Mouse (Mus musculus) skeletal muscle tissue, adult 2 months (tissue): ENCODE results near the gene Rassf3.

Experiments used
- DNase-seq: peaks from one replicate; pipeline ENCODE4 v3.0.0-alpha.2; 2012; ENCODE audit warnings: low read depth, low spot score

The Rassf3 gene

DNA sequence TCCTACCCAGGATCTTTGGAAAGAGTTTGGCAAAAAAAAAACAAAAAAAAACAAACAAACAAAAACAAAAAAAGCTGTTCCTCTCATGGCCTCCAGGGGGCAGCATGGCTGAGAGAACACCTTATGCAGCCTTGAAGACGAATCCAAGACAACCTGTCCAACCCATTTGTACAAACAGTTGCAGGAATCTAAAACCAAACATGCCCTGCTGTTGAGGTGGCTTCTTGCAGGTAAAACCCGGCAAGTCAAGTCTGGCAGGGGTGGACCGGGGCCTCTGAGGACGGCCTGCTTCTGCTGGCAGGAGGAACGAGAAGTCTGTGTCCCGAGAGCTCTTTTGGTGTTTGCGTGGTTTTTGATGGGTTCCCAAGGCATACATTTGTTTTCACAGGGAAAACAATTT lies 66.4 kb downstream of the Rassf3 start:
- DNase-seq = peak; percentile 53

DNA sequence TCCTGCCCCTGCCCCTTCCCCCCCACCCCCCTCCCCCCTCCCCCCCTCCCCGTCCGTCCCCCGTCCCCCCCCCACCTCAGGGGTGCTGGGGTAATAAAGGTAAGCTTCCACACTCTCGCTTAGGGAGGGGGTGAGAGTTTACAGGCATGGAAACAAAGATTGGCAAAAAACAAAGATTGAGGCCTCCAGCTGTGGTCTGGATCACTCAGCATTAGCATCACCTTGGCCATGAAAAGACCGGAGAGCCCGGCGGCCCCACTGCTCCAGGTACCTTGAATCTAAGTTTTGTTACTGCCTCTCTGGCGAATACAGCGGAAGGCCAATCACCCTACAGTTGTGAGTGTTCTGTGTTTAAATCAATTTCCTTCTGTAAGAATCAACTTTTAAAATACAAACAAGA lies 72.2 kb downstream of the Rassf3 start:
- DNase-seq = no peak

DNA sequence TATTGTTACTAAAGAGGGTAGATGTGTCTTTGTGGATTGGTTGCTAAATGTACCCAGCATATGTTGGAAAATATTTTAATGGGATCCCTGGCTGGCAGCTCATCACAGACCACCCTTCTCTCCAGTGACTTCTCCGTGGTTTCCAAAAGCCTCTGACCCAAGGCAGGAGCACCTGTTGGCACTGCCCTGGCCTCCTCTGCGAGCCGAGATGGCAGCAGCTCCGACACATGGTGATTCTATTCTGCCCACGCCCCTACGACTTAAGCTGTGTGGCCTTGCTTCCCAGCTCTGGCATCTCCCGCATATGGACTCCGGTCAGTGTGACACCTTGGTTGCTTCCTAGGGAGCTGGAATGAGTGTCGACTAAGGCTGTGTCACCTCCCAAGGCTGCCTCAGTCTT lies 73.0 kb downstream of the Rassf3 start:
- no peak for DNase-seq

DNA sequence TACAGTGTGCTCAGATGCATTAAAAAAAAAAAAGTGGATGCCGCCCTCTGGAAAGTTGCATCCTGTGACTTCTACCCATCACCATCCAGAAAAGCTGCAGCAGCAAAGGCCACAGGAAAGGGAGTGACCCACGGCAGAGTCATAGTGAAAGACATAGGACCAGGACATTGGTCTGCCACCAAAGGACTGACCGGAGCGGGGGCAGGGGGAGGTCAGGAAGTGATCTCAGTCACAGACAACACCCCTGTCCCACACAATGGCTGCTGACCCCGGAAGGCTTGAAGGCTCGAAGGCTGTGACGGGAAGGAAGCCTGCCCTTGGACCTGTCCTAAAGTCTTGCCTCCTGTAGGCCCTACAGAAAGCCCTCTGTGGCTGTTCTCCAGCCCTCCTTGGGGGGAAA lies 75.1 kb downstream of the Rassf3 start:
- DNase-seq = no peak

DNA sequence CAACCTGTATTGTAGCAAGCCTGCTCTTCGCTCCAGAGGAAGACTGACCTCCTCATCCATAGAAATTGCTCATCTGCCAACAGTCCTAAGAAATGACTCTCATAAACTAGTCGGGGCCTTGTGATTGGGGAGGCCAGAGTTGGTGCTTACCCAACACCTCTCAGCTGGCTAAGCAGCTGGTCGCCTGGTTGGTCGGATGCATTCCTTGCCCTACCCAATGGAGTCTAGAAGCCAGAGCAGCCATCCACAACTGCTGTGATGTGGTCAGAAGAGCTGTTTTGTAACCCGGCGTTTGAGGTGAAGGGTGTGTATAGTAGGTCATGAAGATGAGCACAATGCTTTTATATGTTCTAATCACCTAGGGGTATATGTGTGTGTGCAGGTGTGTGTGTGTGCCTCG lies 77.5 kb downstream of the Rassf3 start:
- DNase-seq = no peak

DNA sequence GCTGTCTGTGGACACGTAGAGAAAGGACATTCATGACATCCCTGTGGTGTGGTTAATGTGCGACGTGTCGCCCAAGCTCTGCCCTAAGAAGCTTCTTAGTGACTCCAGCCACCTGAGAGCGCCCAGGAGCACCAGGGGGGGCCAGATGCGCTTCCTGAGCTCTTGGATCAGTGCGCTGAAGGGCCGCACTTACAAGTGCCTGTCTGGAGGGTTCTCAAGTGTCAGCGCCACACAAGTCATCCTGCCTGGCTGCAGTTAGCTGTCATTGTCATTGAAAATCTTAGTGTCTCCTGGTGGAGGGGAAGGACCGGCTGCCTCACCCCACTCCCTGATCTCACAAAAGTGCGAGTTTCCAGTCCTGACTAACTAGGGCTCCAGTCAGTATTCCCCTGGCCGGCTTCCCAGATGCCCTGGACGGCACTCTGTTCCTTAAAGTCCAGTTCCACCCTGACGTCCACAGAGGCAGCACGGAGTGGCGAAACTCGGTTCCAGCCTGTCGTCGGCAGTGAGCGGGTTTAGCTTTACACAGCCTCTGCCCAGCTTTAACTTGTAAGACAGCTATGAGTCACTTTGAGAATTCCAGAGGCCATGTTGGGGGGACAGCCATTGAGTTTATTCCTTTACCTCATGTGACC lies 80.5 kb downstream of the Rassf3 start:
- no peak for DNase-seq

DNA sequence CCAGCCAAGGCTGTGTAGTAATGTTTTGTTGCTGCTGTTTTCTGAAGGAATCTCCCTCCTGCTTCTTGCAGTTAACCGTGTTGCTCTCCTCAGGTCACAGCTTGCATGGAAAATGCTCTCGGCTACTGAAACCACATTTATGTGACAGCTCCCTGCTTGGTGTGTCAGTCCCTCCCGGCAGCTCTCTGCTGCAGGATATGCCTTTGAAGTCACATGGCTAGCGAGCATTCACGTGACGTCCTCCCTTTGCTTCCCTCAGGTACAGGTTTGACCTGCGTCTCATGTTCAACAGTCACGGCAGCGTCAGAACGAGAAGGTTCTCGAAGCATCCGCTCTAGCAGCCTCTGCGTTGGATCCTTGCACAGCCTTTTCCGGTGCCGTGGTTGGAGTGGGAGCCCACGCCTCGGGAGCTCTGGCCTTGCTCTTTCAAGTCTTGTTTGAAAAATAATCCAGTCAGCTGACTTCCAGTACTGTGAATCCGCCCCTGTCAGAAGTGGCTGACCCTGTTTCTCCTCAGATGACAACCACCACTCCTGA lies 81.3 kb downstream of the Rassf3 start:
- DNase-seq = no peak

DNA sequence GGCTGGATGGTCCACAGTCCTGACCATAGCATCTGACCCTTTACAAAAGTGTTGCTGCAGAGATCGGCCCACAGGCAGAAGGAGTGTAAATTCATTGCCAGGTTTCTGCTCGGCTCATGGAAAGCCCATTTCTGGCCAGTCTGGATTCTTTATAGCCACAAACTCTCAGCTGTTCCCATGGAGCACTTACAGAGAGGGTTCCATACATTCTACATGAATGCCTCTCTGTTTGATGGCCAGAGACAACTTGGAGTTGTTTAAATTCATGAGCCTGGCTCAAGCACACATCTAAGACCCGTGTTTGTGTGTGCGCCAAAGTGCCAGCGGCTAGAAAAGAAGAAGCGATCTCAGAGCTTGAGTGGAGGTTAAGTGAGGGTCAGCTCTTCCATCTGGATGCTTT lies 81.9 kb downstream of the Rassf3 start:
- DNase-seq = no peak

DNA sequence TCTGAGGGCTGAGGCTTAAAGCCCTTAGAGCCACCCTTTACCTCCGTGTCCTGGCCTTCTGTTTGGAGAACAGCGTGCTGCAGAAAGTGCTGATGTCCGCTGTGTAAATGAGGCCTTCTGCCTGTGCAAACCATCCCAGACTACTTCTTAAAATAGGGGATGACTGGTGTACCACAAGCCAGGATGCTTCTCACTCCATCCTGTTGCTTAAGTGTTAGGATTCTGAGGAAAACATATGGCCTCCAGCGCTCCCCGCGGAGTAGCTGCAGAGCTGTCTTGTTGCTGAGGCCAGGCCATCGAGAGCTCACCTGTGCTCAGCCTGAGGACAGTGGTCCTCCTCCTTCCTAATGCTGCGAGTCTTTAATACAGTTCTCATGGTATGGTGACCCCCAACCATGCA lies 84.2 kb downstream of the Rassf3 start:
- no peak for DNase-seq

DNA sequence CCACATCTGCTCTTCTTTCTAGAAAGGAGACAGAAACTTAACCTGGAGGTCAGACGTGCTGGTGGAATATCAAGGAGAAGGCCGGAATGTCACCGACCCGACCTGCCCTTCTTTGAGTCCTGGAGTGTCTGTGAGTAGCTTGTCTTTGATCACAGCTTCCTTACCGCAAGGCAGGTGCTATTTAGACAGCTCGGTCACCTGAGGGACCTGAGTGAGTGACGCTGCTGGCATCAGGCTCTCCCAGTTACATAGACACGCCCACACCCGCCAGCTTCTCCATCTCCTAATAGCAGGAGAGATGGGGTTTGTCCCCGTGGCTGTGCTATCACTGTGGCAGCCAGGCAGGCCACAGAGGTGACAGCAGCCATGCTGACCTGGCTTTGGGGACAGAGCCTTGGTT lies 85.5 kb downstream of the Rassf3 start:
- DNase-seq = no peak

DNA sequence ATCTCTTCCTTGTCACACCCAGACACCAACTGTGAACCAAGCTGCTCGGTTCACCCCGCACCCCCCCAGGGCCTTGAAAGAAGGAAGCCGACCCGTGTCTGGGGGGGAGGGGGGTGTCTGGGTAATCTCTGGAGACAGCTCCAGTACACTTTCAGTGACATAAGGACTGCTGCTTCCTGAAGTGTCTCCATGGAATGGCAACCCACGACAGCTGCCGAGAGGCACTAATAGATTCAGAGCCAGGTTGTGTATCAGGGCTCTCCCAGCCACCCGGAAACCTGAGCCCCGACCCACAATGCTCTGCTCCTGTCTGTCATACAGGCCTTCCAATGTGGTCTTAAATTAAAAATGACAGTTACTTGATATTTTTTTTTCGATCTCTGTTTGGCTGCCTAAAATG lies 89.8 kb downstream of the Rassf3 start:
- peak; percentile 67 for DNase-seq

DNA sequence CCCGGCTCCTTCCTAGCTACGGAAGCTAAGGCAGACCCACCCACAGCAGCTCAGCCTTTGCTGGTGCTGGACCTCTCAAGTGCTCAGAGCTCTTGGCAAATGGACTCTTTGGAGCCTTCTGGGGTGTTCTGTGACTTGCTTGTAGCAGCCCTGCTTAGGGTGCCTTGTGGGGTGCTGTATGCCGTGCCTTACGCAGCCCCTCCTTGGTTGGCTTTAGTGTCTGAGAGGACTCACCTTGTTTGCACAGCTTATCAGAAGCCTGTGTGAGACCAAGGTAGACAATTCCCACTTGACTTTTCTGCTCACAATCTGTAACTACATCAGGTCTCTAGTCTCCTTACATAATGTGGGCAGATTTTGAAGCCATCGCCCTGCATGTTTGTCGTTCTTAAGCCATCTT lies 90.5 kb downstream of the Rassf3 start:
- no peak for DNase-seq

DNA sequence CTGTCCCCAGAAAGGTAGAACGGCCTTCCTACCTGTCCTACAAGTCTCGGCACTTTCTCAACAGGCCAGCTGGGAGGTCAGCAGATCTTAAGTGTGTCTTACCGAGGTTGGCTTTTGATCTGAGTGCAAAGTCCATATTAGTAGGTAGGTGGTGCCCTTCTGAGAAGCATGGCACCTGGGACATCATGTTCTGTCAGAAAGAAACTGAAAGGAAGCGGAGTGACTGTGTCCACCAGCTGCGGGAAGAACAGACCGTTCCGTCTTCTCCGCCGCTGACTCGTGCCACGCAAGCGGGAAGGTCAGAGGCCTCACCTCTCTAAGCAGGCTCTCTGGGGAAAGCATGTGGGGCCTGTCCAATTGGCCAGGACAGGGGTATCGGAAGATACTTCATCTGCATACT lies 91.4 kb downstream of the Rassf3 start:
- DNase-seq = no peak

DNA sequence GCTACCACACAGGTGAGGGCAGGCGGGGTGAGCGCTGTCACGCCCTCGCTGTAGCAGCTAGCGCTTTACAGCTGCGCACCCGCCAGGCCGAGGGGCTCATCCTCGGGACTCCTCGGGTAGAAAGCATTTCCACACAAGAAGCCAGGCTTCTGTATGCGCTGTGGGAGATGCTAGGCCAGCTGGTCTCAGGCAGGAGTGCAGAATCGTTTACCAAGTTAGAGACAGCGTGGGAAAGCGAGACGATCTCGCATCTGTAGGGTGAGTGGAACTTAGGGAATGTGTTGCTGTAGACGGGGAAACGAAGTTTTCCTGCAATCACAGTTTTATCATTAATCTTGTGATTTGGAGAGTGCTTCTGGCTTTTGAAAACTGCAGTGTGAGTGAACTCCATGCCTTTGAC lies 94.9 kb downstream of the Rassf3 start:
- no peak for DNase-seq

DNA sequence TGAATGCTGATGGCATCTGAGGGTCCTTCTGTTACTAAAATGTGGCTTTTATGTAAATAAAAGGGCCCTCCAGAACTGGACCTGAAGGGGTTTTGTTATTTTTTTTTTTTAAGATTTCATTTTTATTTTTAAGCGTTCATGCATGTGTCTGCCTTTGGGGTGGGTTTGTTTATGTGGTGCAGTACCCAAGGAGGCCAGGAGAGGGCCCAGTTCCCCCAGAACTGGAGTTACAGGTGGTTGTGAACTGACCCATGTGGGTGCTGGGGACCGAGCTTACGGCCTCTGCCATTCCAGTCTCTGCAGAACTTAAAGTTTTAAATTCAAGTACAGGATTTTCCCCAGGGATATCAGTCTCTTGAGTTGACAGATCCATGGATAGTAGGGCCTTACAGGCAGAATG lies 96.8 kb downstream of the Rassf3 start:
- DNase-seq = no peak

DNA sequence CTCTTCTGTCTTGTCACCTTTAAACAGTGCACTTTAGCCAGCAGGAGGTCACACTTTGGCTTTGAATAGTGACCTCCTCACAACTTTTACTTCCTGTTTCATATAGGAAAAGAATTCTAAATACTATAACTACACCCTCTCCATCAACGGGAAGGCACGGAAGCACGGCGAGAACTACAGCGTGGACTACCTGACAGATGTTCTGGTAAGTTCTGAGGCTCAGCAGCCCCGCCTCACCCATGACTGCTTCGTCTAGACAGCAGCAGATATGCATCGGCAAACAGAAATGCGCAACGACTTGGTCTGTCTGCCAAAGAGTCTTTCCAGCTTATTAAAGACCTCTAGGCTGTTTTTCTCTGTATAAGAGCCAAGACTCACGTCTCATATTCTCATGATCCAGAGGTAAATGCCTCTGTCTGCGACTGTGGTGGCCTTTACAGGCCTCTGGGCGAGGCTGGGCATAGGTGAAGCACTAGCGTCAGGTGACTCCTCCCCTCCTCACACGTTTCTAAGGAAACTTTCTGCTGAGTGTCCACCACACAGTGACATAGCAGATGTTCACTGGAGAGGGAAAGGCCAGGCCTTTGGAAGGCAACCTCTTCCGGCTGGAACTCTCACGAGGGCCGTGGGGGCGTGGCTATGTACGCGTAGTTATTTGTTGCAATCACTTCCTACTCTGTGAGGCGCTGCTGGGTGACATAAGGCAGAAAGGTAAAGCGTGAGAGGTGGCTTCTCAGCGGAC lies 99.4 kb downstream of the Rassf3 start:
- peak; percentile 22 for DNase-seq

DNA sequence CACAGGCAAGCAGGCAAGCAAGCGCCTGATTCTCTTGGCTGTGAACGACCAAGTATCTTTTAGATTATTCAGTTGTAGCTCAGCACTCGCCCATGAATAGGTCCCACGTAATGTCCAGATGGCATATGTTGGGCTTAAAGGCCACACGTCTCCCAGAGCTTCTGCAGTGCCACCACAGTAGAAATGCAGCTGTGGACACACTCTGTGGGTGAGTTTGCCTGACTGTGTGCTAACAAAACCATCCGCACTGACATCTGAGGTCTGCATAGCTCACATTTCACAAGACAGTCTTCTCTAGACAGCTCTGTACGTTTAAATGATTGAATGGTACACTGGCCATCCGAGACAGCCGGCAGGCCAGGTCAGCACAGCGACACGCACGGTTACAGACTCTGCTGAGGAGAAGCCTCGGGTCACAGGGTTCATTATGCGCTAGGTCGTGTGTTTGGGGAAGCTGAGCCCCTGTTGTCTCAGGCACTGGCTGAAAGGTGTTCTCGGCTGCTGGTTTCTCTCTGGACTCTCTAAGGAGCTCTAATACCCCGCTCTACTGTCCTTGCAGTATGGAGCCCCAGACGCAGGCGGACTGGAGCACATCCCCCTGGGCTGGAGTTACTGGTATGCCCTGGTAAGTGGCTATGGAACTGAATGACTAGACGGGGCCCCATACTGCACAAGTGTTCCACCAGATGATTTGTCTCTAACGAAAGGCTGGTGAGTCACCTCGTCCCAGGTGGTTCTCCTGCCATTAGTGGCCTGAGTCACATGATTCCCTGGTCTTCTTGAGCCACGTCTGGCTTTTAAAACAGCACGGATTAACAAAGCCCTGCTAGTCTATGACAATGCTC lies 100.3 kb downstream of the Rassf3 start:
- DNase-seq = no peak

DNA sequence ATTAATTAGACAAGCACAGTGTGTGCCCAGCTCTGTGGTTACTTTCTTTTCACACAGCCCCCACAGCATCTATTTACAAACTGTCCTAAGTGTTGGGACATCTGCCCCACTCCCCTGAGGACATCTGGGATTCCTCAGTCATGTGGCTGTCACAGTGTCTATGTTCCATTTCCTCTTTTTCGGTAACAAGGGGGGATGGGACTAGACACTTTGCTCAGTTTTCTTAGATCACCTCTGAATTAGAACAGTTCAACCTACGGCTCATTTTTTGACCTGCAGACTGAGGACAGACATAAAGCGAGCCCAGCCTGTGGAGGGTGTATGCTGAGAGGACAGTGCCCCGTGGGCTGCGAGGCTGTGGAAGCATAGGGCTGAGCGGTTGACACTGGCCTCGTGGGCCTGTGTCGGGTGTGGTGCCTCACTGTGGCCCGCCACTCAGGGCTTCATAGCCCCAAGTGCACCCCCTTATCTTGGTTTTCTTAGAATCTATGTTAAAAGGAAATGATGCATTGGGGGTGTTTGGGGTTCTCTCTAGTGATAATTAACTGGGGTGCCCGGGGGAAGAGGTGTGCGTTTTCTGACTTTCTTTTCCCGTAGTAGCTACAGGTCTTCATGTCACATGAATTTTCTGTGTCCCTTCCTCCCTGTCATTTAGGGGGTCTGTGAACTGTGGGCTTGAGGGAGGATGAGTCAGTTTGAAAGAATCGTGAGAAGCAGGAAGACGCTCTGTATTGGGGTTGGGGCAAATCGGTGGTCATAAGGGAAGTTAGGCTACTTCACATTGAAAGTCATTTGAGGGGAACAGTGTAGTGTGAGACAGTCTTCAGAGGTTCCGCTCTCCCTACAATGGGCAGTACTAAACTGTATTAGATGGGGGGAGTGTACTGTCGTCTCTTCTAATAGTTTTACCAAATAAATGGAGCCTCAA lies 101.2 kb downstream of the Rassf3 start:
- DNase-seq = peak; percentile 46

DNA sequence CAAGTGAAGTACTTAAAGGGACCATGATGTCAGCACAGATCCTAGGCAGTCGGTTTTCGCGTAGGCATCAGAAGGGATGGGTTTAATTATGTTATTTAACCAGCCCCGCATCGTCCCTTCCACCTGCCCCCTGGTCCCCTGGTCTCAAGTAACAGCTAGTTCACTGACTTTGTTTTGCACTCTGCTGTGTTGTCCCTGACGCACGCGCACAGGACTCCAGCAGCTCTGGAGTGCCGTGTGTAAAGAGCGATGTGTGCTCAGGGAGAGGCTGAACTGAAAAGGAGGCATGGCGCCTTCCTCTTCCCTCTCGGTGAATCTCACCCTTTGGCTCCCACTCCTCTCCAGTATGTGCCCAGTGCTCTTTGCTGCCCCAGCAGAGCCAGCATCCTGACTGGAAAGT lies 102.1 kb downstream of the Rassf3 start:
- no peak for DNase-seq

DNA sequence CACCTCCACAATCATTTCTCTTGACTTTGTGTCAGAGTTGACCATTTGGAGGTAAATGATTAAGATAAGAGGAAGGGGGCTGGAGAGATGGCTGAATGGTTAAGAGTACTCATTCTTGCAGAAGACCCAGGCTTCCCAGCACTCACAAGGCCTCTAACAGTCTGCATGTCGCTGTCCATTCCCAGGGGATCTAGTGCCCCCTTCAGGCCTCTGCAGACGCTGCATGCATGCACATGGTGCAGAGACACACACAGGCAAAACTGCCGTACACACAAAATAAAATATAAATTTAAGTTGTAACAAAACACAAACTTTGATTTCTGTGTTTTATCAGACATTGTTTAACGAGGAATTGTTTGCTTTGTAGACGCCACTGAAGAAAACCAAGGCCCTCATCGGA lies 105.4 kb downstream of the Rassf3 start:
- no peak for DNase-seq

DNA sequence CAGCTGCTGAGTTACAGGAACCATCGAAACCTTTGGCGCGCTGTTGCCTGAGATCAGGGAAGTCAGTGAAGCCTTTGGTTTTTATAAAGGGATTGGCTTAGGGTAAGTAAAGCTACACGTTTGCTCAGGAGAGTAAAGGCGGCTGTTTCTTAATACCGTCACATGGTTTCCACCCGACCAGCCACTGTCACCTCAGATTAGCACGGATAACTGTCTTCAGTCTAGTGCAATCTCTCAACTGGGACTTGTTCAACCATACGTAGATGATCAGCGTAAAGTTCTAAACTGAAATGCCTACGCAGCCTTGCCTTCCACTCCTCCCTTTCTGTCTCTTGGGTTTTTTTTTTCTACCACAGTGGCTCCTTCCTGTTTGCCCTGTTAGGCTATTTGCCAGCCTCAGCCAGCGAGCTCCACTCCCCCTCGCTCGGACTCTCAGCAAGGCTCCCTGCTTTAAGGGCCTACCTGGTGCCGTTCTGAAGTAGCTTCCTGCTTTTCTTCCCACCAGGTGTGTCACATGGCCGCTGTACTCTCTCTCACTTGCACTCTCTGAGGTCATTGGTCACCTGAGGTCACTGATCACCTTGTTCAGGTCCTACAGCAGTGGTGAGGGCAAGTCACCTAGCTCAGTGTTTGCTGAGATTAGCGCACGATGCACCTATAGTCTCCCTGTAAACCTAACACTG lies 107.2 kb downstream of the Rassf3 start:
- DNase-seq = no peak
